Mouse (Mus musculus) kidney, embryonic 14.5 days (tissue): ENCODE measurements around the gene Ckap2l. TPM values are rescaled to one million over a fixed set of nuclear protein-coding genes. Genes with fewer than 3 reads are reported as not detected.

Source experiments
- ATAC-seq: fragments of 200-750 bp; cut with Nextera tagmentation; 2 replicates; pipeline ENCODE4 v1.8.0; 2017; ENCODE audit warnings: moderate number of reproducible peaks, mild to moderate bottlenecking, moderate TSS enrichment, moderate library complexity; ENCODE audit not compliant: low FRiP score, low TSS enrichment
- H3K27ac ChIP-seq: fragments of 300-500 bp; sonication (generic); 2 replicates; pipeline ENCODE4 v1.5.1; 2014; ENCODE audit warnings: low read depth, mild to moderate bottlenecking, low read length, moderate library complexity, mixed read lengths
- H3K27me3 ChIP-seq: fragments of 300-500 bp; sonication (generic); 2 replicates; pipeline ENCODE4 v1.6.1; 2014; ENCODE audit warnings: mild to moderate bottlenecking, low read length; ENCODE audit not compliant: control insufficient read depth, insufficient read depth
- H3K36me3 ChIP-seq: fragments of 300-500 bp; sonication (generic); 2 replicates; pipeline ENCODE4 v1.6.1; 2014; ENCODE audit warnings: low read length, mixed read lengths; ENCODE audit not compliant: control insufficient read depth, insufficient read depth
- H3K4me1 ChIP-seq: fragments of 300-500 bp; sonication (generic); 2 replicates; pipeline ENCODE4 v1.6.1; 2014; ENCODE audit warnings: low read length, mixed read lengths; ENCODE audit not compliant: control insufficient read depth, insufficient read depth
- H3K4me2 ChIP-seq: fragments of 300-500 bp; sonication (generic); replicated peaks from 2 replicates; pipeline ENCODE4 v1.6.1; 2014; ENCODE audit warnings: low read depth, mild to moderate bottlenecking, low read length
- H3K4me3 ChIP-seq: fragments of 300-500 bp; sonication (generic); 2 replicates; pipeline ENCODE4 v1.5.1; 2014; ENCODE audit warnings: mild to moderate bottlenecking, low read length
- H3K9ac ChIP-seq: fragments of 300-500 bp; sonication (generic); 2 replicates; pipeline ENCODE4 v1.6.1; 2014; ENCODE audit warnings: low read depth, mild to moderate bottlenecking, low read length, moderate library complexity
- H3K9me3 ChIP-seq: fragments of 300-500 bp; sonication (generic); 2 replicates; pipeline ENCODE4 v1.6.1; 2016; ENCODE audit warnings: low read length; ENCODE audit not compliant: control insufficient read depth
- WGBS: fragments of 180-500 bp; shearing (Covaris S2); extraction: QIAGEN DNeasy Blood & Tissue Kit; methylation state at CpG from one replicate; pipeline ENCODE4 v1.1.7; 2014; 5-methylcytosine and 5-hydroxymethylcytosine counted together
- polyA plus RNA-seq: library from polyadenylated mRNA; unstranded; fragments of >200 nt; fragmentation: Nextera tagmentation; extraction: Ambion mirVana; gene quantifications from 2 replicates; pipeline ENCODE4 v1.2.1, GENCODE M21; 2014

Gene Ckap2l
- polyA plus RNA-seq, 1 experiment from 2014 or later: 67.7 TPM

- no peak overlapping the region for H3K9ac ChIP-seq
- H3K4me1 ChIP-seq: 0 out of 2 replicates have a peak, but pooled peaks cover 4% of the 10 kb centered on the region
- 77% methylated on average over 7 of the region's 7 CpGs for WGBS
- no peak for ATAC-seq
- no peaks in the 10 kb centered on the region for H3K9me3 ChIP-seq
- H3K4me3 ChIP-seq: no peak overlapping the region
- no peak overlapping the region for H3K4me2 ChIP-seq
- H3K36me3 ChIP-seq: no peaks in the 10 kb centered on the region
- no peak overlapping the region for H3K27ac ChIP-seq
- no peaks in the 10 kb centered on the region for H3K27me3 ChIP-seq
Measured at GRCm38 (mm10) chr2:129246436-129246835, 50.6 kb downstream of the Ckap2l start.

GRCm38 (mm10) chr2:129245618-129246017 is 51.4 kb downstream of the Ckap2l start:
- Histone ChIP-seq H3K9me3 (no peaks in the 10 kb centered on the region), H3K4me1 (peaks cover 11% of the 10 kb centered on the region; the same call in 1 of the 2 replicates), H3K4me3 (no peak overlapping the region), H3K36me3 (no peaks in the 10 kb centered on the region), H3K4me2 (no peak overlapping the region), H3K27me3 (no peaks in the 10 kb centered on the region), H3K27ac (no peak overlapping the region), H3K9ac (no peak overlapping the region)
- ATAC-seq: no peak
- 38% methylated on average over 5 of the region's 5 CpGs for WGBS

GRCm38 (mm10) chr2:129244446-129245120 is 52.4 kb downstream of the Ckap2l start:
- no peak for ATAC-seq
- no peaks in the 10 kb centered on the region for H3K27me3 ChIP-seq
- peaks cover 11% of the 10 kb centered on the region; the same call in 1 of the 2 replicates for H3K4me1 ChIP-seq
- H3K9ac ChIP-seq: no peak overlapping the region
- H3K4me2 ChIP-seq: no peak overlapping the region
- H3K27ac ChIP-seq: peak overlapping the region; percentile 17; the same call in 1 of the 2 replicates
- H3K9me3 ChIP-seq: no peaks in the 10 kb centered on the region
- WGBS: 75% methylated on average over 20 of the region's 20 CpGs
- H3K36me3 ChIP-seq: no peaks in the 10 kb centered on the region
- no peak overlapping the region for H3K4me3 ChIP-seq

- Histone ChIP-seq H3K4me3 (no peak overlapping the region), H3K4me2 (no peak overlapping the region), H3K4me1 (peaks cover 11% of the 10 kb centered on the region; the same call in 1 of the 2 replicates), H3K9me3 (no peaks in the 10 kb centered on the region), H3K9ac (no peak overlapping the region), H3K36me3 (no peaks in the 10 kb centered on the region), H3K27ac (no peak overlapping the region), H3K27me3 (no peaks in the 10 kb centered on the region)
- WGBS: 49% methylated on average over 9 of the region's 9 CpGs
- no peak for ATAC-seq
Measured at GRCm38 (mm10) chr2:129243786-129244185, 53.2 kb downstream of the Ckap2l start.

- H3K36me3 ChIP-seq: no peaks in the 10 kb centered on the region
- H3K4me3 ChIP-seq: no peak overlapping the region
- H3K27ac ChIP-seq: no peak overlapping the region
- ATAC-seq: no peak
- H3K9ac ChIP-seq: no peak overlapping the region
- H3K9me3 ChIP-seq: no peaks in the 10 kb centered on the region
- no peaks in the 10 kb centered on the region for H3K27me3 ChIP-seq
- WGBS: 87% methylated on average over 4 of the region's 4 CpGs
- H3K4me1 ChIP-seq: peaks cover 11% of the 10 kb centered on the region; the same call in 1 of the 2 replicates
- no peak overlapping the region for H3K4me2 ChIP-seq
Measured at GRCm38 (mm10) chr2:129243005-129243404, 54.0 kb downstream of the Ckap2l start.

GRCm38 (mm10) chr2:129241845-129242833 is 54.9 kb downstream of the Ckap2l start:
- whole genome bisulfite sequencing: 35% methylated on average over 7 of the region's 7 CpGs
- ATAC-seq: 0 out of 2 replicates have a peak, but pooled peaks have one; percentile 50
- H3K4me1 ChIP-seq: peaks cover 11% of the 10 kb centered on the region; the same call in 1 of the 2 replicates

GRCm38 (mm10) chr2:129240726-129241432 is 56.1 kb downstream of the Ckap2l start:
- no peak overlapping the region for H3K4me3 ChIP-seq
- H3K9ac ChIP-seq: no peak overlapping the region
- no peaks in the 10 kb centered on the region for H3K27me3 ChIP-seq
- H3K4me2 ChIP-seq: no peak overlapping the region
- no peaks in the 10 kb centered on the region for H3K9me3 ChIP-seq
- WGBS: 59% methylated on average over 9 of the region's 9 CpGs
- no peaks in the 10 kb centered on the region for H3K36me3 ChIP-seq
- H3K27ac ChIP-seq: no peak overlapping the region
- no peak for ATAC-seq
- peaks cover 11% of the 10 kb centered on the region; the same call in 1 of the 2 replicates for H3K4me1 ChIP-seq

More at GRCm38 (mm10) chr2:129241845-129242833, 54.9 kb downstream of the Ckap2l start:
- no peak overlapping the region for H3K4me2 ChIP-seq
- H3K27ac ChIP-seq: no peak overlapping the region
- H3K27me3 ChIP-seq: no peaks in the 10 kb centered on the region
- H3K4me3 ChIP-seq: no peak overlapping the region
- H3K9me3 ChIP-seq: no peaks in the 10 kb centered on the region
- no peaks in the 10 kb centered on the region for H3K36me3 ChIP-seq
- H3K9ac ChIP-seq: no peak overlapping the region

- H3K9me3 ChIP-seq: no peaks in the 10 kb centered on the region
- 74% methylated on average over 4 of the region's 4 CpGs for WGBS
- no peaks in the 10 kb centered on the region for H3K36me3 ChIP-seq
- no peak overlapping the region for H3K27ac ChIP-seq
- H3K9ac ChIP-seq: no peak overlapping the region
- no peaks in the 10 kb centered on the region for H3K27me3 ChIP-seq
- H3K4me1 ChIP-seq: peaks cover 8% of the 10 kb centered on the region; the same call in 1 of the 2 replicates
- ATAC-seq: no peak
- no peak overlapping the region for H3K4me3 ChIP-seq
- no peak overlapping the region for H3K4me2 ChIP-seq
Measured at GRCm38 (mm10) chr2:129236526-129236925, 60.5 kb downstream of the Ckap2l start.
